In genomic region chr13:97384091-97384777, GRCm38 (mm10) we compare ENCODE assay signal across 25 mouse cellular contexts.
A peak's percentile ranks its signal among the peaks of the same experiment; 100 is the strongest.
DNase-seq lines count a peak whose midpoint lies in the region; ATAC-seq and TF ChIP-seq lines count a peak whose summit lies in the region.
"Had no signal": no experiment of that assay in that cellular context is flagged by ENCODE, and none has a peak within 500 bp of the region (broad histone marks: within the 10 kb centered on the region; RNA-seq: fewer than 3 reads in every experiment).

No protein-coding gene starts in this region.

- TF ChIP-seq CTCF in hindbrain, postnatal 0 days (IDR thresholded peaks at IDR 0.05; ENCODE audit: low read depth): no peak
- TF ChIP-seq CTCF in lung, adult 2 months (IDR thresholded peaks at IDR 0.05; ENCODE audit: insufficient read depth, low read length): no peak

- DNase-seq in heart, adult 11 months: peak; percentile 76
- no peak for DNase-seq in heart, postnatal 25 days (ENCODE audit: low spot score)
- no peak for DNase-seq in hindbrain, postnatal 0 days (ENCODE audit: low spot score)
- DNase-seq in hindbrain, embryonic 11.5 days (ENCODE audit: low spot score): no peak
- peak; percentile 15 for DNase-seq in lung, postnatal 10 days
- no peak for DNase-seq in lung, adult 2 months
- DNase-seq in right cerebral cortex, postnatal 36 days (ENCODE audit: low spot score in 2 of 2): no peak
- DNase-seq: adrenal gland, postnatal 25 days; cerebellum, adult 2 months; cerebellum, postnatal 25 days; forebrain, postnatal 0 days; gastrocnemius, postnatal 14 days; kidney, adult 8-10 months; kidney, postnatal 10 days; lung, postnatal 14 days; thymus, postnatal 4 days had no signal

- 0 out of 2 replicates have a peak, but pooled peaks have one; percentile 18 for ATAC-seq in hindbrain, postnatal 0 days
- no peak for ATAC-seq in hindbrain, embryonic 11.5 days (ENCODE audit: low FRiP score)
- ATAC-seq: CD4-positive, CD25-positive, alpha-beta regulatory T cell, adult 4 months; forebrain, postnatal 0 days; intestine, embryonic 15.5 days; midbrain, embryonic 15.5 days had no signal

- H3K36me3 ChIP-seq in hindbrain, postnatal 0 days (ENCODE audit: insufficient read depth, low read length): no peaks in the 10 kb centered on the region
- H3K36me3 ChIP-seq in hindbrain, embryonic 11.5 days (ENCODE audit: control insufficient read depth, insufficient read depth, low read length): no peaks in the 10 kb centered on the region
- H3K36me3 ChIP-seq: embryonic facial prominence, embryonic 10.5 days; embryonic facial prominence, embryonic 15.5 days; forebrain, embryonic 12.5 days; heart, embryonic 12.5 days; intestine, embryonic 15.5 days; limb, embryonic 13.5 days; midbrain, embryonic 15.5 days had no signal

- WGBS in hindbrain, postnatal 0 days: 65% methylated on average over 16 of the region's 16 CpGs
- 84% methylated on average over 16 of the region's 16 CpGs for WGBS in hindbrain, embryonic 11.5 days
- 56% methylated on average over 16 of the region's 16 CpGs for WGBS in lung, adult 2 months

- H3K4me1 ChIP-seq in hindbrain, postnatal 0 days (ENCODE audit: insufficient read depth, low read length): no peaks in the 10 kb centered on the region
- no peaks in the 10 kb centered on the region for H3K4me1 ChIP-seq in hindbrain, embryonic 11.5 days (replicated peaks; ENCODE audit: control insufficient read depth, insufficient read depth, low read length)
- H3K4me1 ChIP-seq in lung, adult 2 months (ENCODE audit: control insufficient read depth, insufficient read depth, low read length): peaks cover 2% of the 10 kb centered on the region; the same call in 1 of the 2 replicates
- H3K4me1 ChIP-seq: forebrain, embryonic 12.5 days had no signal

- H3K4me3 ChIP-seq in hindbrain, postnatal 0 days (ENCODE audit: low read length): no peak overlapping the region
- H3K4me3 ChIP-seq in hindbrain, embryonic 11.5 days (ENCODE audit: low read depth, low read length): no peak overlapping the region
- no peak overlapping the region for H3K4me3 ChIP-seq in lung, adult 2 months (replicated peaks; ENCODE audit: extremely low read depth, low read depth, low read length)
- H3K4me3 ChIP-seq: embryonic facial prominence, embryonic 10.5 days; embryonic facial prominence, embryonic 15.5 days; forebrain, embryonic 12.5 days; heart, embryonic 12.5 days; intestine, embryonic 15.5 days; limb, embryonic 13.5 days; midbrain, embryonic 15.5 days had no signal

- H3K27me3 ChIP-seq in hindbrain, postnatal 0 days (ENCODE audit: insufficient read depth, low read length): no peaks in the 10 kb centered on the region
- no peaks in the 10 kb centered on the region for H3K27me3 ChIP-seq in hindbrain, embryonic 11.5 days (ENCODE audit: control insufficient read depth, insufficient read depth, low read length)
- H3K27me3 ChIP-seq: embryonic facial prominence, embryonic 15.5 days; forebrain, embryonic 12.5 days; intestine, embryonic 15.5 days; limb, embryonic 13.5 days; midbrain, embryonic 15.5 days had no signal

- H3K9ac ChIP-seq in hindbrain, postnatal 0 days (replicated peaks; ENCODE audit: low read length): no peak overlapping the region
- no peak overlapping the region for H3K9ac ChIP-seq in hindbrain, embryonic 11.5 days (ENCODE audit: low read depth, low read length)
- H3K9ac ChIP-seq: embryonic facial prominence, embryonic 15.5 days; forebrain, embryonic 12.5 days; forebrain, postnatal 0 days; heart, embryonic 12.5 days; intestine, embryonic 15.5 days; limb, embryonic 13.5 days; midbrain, embryonic 15.5 days had no signal

- H3K4me2 ChIP-seq in hindbrain, postnatal 0 days (ENCODE audit: low read depth, low read length): no peak overlapping the region
- H3K4me2 ChIP-seq in hindbrain, embryonic 11.5 days (replicated peaks; ENCODE audit: low read depth, low read length): no peak overlapping the region
- H3K4me2 ChIP-seq: embryonic facial prominence, embryonic 15.5 days; forebrain, embryonic 12.5 days; heart, embryonic 12.5 days; intestine, embryonic 15.5 days; limb, embryonic 13.5 days; liver, embryonic 11.5 days; midbrain, embryonic 15.5 days had no signal

- H3K9me3 ChIP-seq in hindbrain, postnatal 0 days (ENCODE audit: low read length): no peaks in the 10 kb centered on the region
- H3K9me3 ChIP-seq in hindbrain, embryonic 11.5 days (ENCODE audit: control insufficient read depth, low read length): no peaks in the 10 kb centered on the region
- H3K9me3 ChIP-seq: embryonic facial prominence, embryonic 10.5 days; embryonic facial prominence, embryonic 15.5 days; forebrain, embryonic 12.5 days; heart, embryonic 12.5 days; intestine, embryonic 15.5 days; limb, embryonic 13.5 days; midbrain, embryonic 15.5 days had no signal

- TF ChIP-seq POLR2A in lung, adult 2 months (IDR thresholded peaks at IDR 0.05; ENCODE audit: borderline replicate concordance, extremely low read depth, low read depth, low read length): no peak

- H3K27ac ChIP-seq in hindbrain, postnatal 0 days: no peak overlapping the region
- no peak overlapping the region for H3K27ac ChIP-seq in hindbrain, embryonic 11.5 days (ENCODE audit: low read depth, low read length)
- H3K27ac ChIP-seq: embryonic facial prominence, embryonic 10.5 days; embryonic facial prominence, embryonic 15.5 days; forebrain, embryonic 12.5 days; intestine, embryonic 15.5 days; limb, embryonic 13.5 days; midbrain, embryonic 15.5 days had no signal

- intact Hi-C loops in heart, postnatal 25 days (cut with DNase I): no loop called here

Comparison
In these comparisons a context has a peak if more than half of its experiments do, and no peak if none do; other contexts are left out.
1. DNase-seq: peak in heart, adult 11 months (single experiment) and lung, postnatal 10 days (single experiment); none in heart, postnatal 25 days (single experiment), hindbrain, postnatal 0 days (single experiment), hindbrain, embryonic 11.5 days (single experiment), lung, adult 2 months (single experiment) and right cerebral cortex, postnatal 36 days (0 of 2).